Mouse (Mus musculus): ENCODE results near the gene Szt2. TPM values are rescaled to one million over a fixed set of nuclear protein-coding genes. Genes with fewer than 3 reads are reported as not detected.

Gene Szt2
- total and polyA plus RNA-seq, 3 experiments: 3.2 to 18.9 (median 7.4) TPM

DNA sequence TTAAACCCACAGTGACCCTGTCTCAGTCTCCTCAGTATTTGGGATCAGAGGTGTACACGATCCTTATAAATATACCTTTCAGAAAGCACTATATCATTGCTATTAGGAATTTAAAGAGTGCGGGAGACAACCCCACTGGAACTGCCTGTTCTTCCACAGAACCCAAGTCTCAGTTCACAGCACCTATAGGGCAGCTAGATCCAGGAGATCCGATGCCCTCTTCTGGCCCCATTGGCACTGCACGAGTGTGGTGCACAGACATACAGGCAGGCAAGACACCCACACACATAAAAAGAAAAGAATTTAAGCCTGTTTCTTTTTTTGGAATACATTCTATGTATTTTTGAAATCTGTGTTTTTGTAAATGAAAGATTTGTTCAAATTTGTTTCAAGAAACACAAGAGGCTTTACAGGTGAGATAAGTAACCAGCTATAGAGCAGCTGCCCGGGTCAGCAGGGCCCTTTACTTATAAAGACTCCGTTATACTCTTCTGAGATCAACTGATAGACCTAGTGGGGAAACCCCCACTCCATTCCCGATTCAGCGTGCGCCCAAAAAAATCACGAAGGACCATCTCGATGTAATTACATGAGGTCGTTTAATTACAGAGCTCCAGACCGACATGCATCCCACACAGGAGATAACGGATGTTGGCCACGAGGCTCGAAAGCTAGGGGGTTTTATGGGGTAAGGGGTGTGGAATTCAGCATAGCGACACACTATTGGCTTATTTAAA is 50.7 kb downstream of the Szt2 start:
- H3K4me1 ChIP-seq (ENCODE audit: control insufficient read depth in 1 of 2, insufficient read depth in 2 of 2): peaks cover 0 to 8% of the 10 kb centered on the region in 2 experiments; a peak in 2 of 4 replicates
- no peak overlapping the region for H3K27ac ChIP-seq (ENCODE audit: insufficient read depth, low read depth)
- dilution Hi-C loops (cut with MboI; ENCODE audit: extremely low pct_ligation_motif_present, extremely low pct_unique_long_range_greater_than_20kb, low sequenced_read_pairs): no loop called here
- H3K9ac ChIP-seq (ENCODE audit: insufficient read depth, low read depth): no peak overlapping the region
- no peak for DNase-seq (ENCODE audit: extremely low read depth)
- H3K27me3 ChIP-seq (replicated peaks): no peaks in the 10 kb centered on the region
- no peak overlapping the region for H3K4me2 ChIP-seq (ENCODE audit: insufficient read depth, low read depth, poor library complexity, severe bottlenecking)
- H3K9me3 ChIP-seq (replicated peaks; ENCODE audit: low read length): peaks cover 5% of the 10 kb centered on the region
- no peaks in the 10 kb centered on the region for H3K79me2 ChIP-seq (replicated peaks; ENCODE audit: control insufficient read depth, extremely low read depth, insufficient read depth, poor library complexity, severe bottlenecking)
- H3K36me3 ChIP-seq (replicated peaks in 1 of 2; ENCODE audit: control insufficient read depth in 1 of 2, insufficient read depth in 1 of 2, low read length in 1 of 2): peaks cover 16 to 21% of the 10 kb centered on the region in 2 experiments
- in situ Hi-C loops (cut with MboI; ENCODE audit: low pct_ligation_motif_present, low pct_unique_long_range_greater_than_20kb, low sequenced_read_pairs): no loop called here
- TF ChIP-seq RCOR1 (conservative IDR thresholded peaks at IDR 0.05; ENCODE audit: low read depth, low read length) (no peak), POLR2AphosphoS2 (IDR thresholded peaks at IDR 0.05; ENCODE audit: low read depth, low read length) (no peak), ZNF384 (IDR thresholded peaks at IDR 0.05; ENCODE audit: low read depth, low read length) (no peak), BHLHE40 (IDR thresholded peaks at IDR 0.05; ENCODE audit: low read depth, low read length) (no peak), EP300 (IDR thresholded peaks at IDR 0.05; ENCODE audit: low read length) (no peak), MEF2A (IDR thresholded peaks at IDR 0.05; ENCODE audit: borderline replicate concordance, low read depth, low read length) (no peak), ETS1 (conservative IDR thresholded peaks at IDR 0.05; ENCODE audit: low read depth, low read length) (no peak)
- no peak overlapping the region for H3K4me3 ChIP-seq (replicated peaks in 1 of 3; ENCODE audit: low read depth in 2 of 3, low read length in 2 of 3, poor library complexity in 1 of 3)

DNA sequence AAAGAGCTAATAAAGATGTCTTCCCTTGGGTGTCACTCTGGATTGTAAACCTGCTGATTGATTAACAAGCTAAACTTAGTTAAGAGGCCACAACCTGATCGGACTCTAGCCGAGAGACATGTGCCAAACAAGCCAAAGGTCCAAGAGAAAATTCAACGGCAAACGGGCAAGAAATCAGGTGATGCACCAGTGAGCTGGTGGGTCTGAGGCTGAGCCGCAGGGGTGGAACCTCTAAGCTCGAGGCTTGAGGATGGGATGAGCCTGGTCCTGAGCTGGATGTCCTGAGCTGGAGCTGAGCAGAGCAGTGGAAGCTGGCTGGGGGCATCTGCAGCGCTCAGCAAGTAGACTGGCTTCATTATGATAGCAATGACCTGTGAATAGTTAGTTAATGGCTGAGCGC is 51.6 kb downstream of the Szt2 start:
- Histone ChIP-seq H3K36me3 (replicated peaks in 1 of 2; ENCODE audit: control insufficient read depth in 1 of 2, insufficient read depth in 1 of 2, low read length in 1 of 2) (peaks cover 8 to 13% of the 10 kb centered on the region in 2 experiments), H3K4me2 (ENCODE audit: insufficient read depth, low read depth, poor library complexity, severe bottlenecking) (no peak overlapping the region), H3K27ac (ENCODE audit: insufficient read depth, low read depth) (no peak overlapping the region), H3K9me3 (replicated peaks; ENCODE audit: low read length) (peaks cover 5% of the 10 kb centered on the region), H3K4me1 (ENCODE audit: control insufficient read depth in 1 of 2, insufficient read depth in 2 of 2) (peaks cover 0 to 8% of the 10 kb centered on the region in 2 experiments; a peak in 2 of 4 replicates), H3K4me3 (replicated peaks in 1 of 3; ENCODE audit: low read depth in 2 of 3, low read length in 2 of 3, poor library complexity in 1 of 3) (no peak overlapping the region), H3K9ac (ENCODE audit: insufficient read depth, low read depth) (no peak overlapping the region), H3K79me2 (replicated peaks; ENCODE audit: control insufficient read depth, extremely low read depth, insufficient read depth, poor library complexity, severe bottlenecking) (no peaks in the 10 kb centered on the region), H3K27me3 (replicated peaks) (no peaks in the 10 kb centered on the region)
- dilution Hi-C loops (cut with MboI; ENCODE audit: extremely low pct_ligation_motif_present, extremely low pct_unique_long_range_greater_than_20kb, low sequenced_read_pairs) (no loop called here), in situ Hi-C loops (cut with MboI; ENCODE audit: low pct_ligation_motif_present, low pct_unique_long_range_greater_than_20kb, low sequenced_read_pairs) (no loop called here)
- TF ChIP-seq ZNF384 (IDR thresholded peaks at IDR 0.05; ENCODE audit: low read depth, low read length) (no peak), MAZ (IDR thresholded peaks at IDR 0.05; ENCODE audit: low read depth, low read length) (no peak), POLR2A (IDR thresholded peaks at IDR 0.05; ENCODE audit: low read depth, low read length) (no peak), NELFE (IDR thresholded peaks at IDR 0.05; ENCODE audit: low read depth, low read length) (no peak), POLR2AphosphoS2 (IDR thresholded peaks at IDR 0.05; ENCODE audit: low read depth, low read length) (no peak), MYC (IDR thresholded peaks at IDR 0.05; ENCODE audit: low read depth, low read length) (no peak), E2F4 (IDR thresholded peaks at IDR 0.05; ENCODE audit: insufficient replicate concordance, low read depth, low read length) (no peak), CHD2 (IDR thresholded peaks at IDR 0.05; ENCODE audit: low read length) (no peak), MXI1 (IDR thresholded peaks at IDR 0.05; ENCODE audit: low read depth, low read length) (no peak), TBP (conservative IDR thresholded peaks at IDR 0.05; ENCODE audit: low read depth, low read length) (no peak), SIN3A (IDR thresholded peaks at IDR 0.05; ENCODE audit: low read length) (no peak), NRF1 (IDR thresholded peaks at IDR 0.05; ENCODE audit: low read depth, low read length) (no peak), MEF2A (IDR thresholded peaks at IDR 0.05; ENCODE audit: borderline replicate concordance, low read depth, low read length) (no peak)
- no peak for DNase-seq (ENCODE audit: extremely low read depth)
